8 mouse cellular contexts compared by ENCODE assay signal in the genomic region with DNA sequence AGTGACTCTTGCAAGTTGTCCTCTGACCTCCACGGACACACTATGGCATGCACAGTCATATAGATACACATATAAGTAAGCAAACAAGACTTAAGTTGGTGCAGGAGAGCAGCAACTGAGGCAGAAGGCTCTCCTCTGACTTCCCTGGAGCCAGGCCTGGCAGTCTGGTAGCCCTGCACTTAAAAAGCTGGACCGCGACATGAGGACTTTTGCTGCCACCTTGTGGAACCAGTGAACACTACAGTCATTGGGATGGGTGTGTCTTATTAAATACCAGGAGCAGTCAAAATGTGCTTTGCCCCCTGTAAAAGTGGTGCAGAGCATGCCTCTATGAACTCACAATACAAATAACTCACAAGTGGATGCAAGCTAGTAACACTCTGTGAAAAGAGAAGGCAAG. TPM values are rescaled to one million over a fixed set of nuclear protein-coding genes. Genes with fewer than 3 reads are reported as not detected.
DNase-seq lines count a peak whose midpoint lies in the region; ATAC-seq lines count a peak whose summit lies in the region.

No protein-coding gene starts in this region.

- no peak overlapping the region for H3K4me3 ChIP-seq in forebrain, embryonic 15.5 days
- H3K4me3 ChIP-seq in hindbrain, embryonic 12.5 days = no peak overlapping the region

- H3K9ac ChIP-seq in forebrain, embryonic 15.5 days (replicated peaks) = no peak overlapping the region
- no peak overlapping the region for H3K9ac ChIP-seq in hindbrain, embryonic 12.5 days

- H3K27ac ChIP-seq in forebrain, embryonic 15.5 days (replicated peaks) = no peak overlapping the region
- no peak overlapping the region for H3K27ac ChIP-seq in hindbrain, embryonic 12.5 days

- no peaks in the 10 kb centered on the region for H3K27me3 ChIP-seq in forebrain, embryonic 15.5 days
- no peaks in the 10 kb centered on the region for H3K27me3 ChIP-seq in hindbrain, embryonic 12.5 days

- no peaks in the 10 kb centered on the region for H3K9me3 ChIP-seq in forebrain, embryonic 15.5 days
- H3K9me3 ChIP-seq in hindbrain, embryonic 12.5 days (replicated peaks) = no peaks in the 10 kb centered on the region

- peak; percentile 63 for DNase-seq in MEL-GATA-1-ER (ENCODE audit: extremely low read depth, low read depth)
- peak; percentile 76 to 87 for DNase-seq in layer of hippocampus, postnatal 25 days (ENCODE audit: extremely low spot score in 1 of 2, low spot score in 1 of 2)
- peak; percentile 87 for DNase-seq in lung, postnatal 25 days (ENCODE audit: low spot score)
- DNase-seq in retina, embryonic 14.5 days (ENCODE audit: low spot score) = peak; percentile 98
- peak; percentile 75 for DNase-seq in thymus, postnatal 25 days

- peak; percentile 52; the same call in 1 of the 2 replicates for ATAC-seq in cerebellum, adult (ENCODE audit: insufficient number of reproducible peaks, low FRiP score, low TSS enrichment)
- ATAC-seq in forebrain, embryonic 15.5 days (replicated peaks) = peak; percentile 59; the same call in 1 of the 2 replicates
- ATAC-seq in hindbrain, embryonic 12.5 days (ENCODE audit: low FRiP score) = peak; percentile 41

- H3K36me3 ChIP-seq in forebrain, embryonic 15.5 days = peaks cover 13% of the 10 kb centered on the region
- H3K36me3 ChIP-seq in hindbrain, embryonic 12.5 days = peaks cover 23% of the 10 kb centered on the region

- WGBS in forebrain, embryonic 15.5 days = 5% methylated on average over 3 of the region's 3 CpGs
- 5% methylated on average over 3 of the region's 3 CpGs for WGBS in hindbrain, embryonic 12.5 days

- H3K4me2 ChIP-seq in forebrain, embryonic 15.5 days (replicated peaks) = no peak overlapping the region
- H3K4me2 ChIP-seq in hindbrain, embryonic 12.5 days (replicated peaks) = no peak overlapping the region

- peaks cover 10% of the 10 kb centered on the region for H3K4me1 ChIP-seq in forebrain, embryonic 15.5 days
- peaks cover 25% of the 10 kb centered on the region for H3K4me1 ChIP-seq in hindbrain, embryonic 12.5 days

RNA-seq across cellular contexts. Expression of a gene that starts 6.6 kb away (rescaled TPM):
- polyA plus RNA-seq in forebrain, embryonic 15.5 days (2015; fragmentation: Nextera tagmentation; extraction: Ambion mirVana) = 4.9 and 5.1 TPM in 2 replicates
- polyA plus RNA-seq in hindbrain, embryonic 12.5 days (2016; fragmentation: Nextera tagmentation; extraction: Ambion mirVana) = 5.8 and 6.4 TPM in 2 replicates
- 1 to 10 TPM; 3.7 to 4.6 TPM for total RNA-seq in layer of hippocampus, postnatal 25 days (2021)

RNA-seq across cellular contexts. Expression of a gene that starts 47.6 kb away (rescaled TPM):
- polyA plus RNA-seq in forebrain, embryonic 15.5 days (2015; fragmentation: Nextera tagmentation; extraction: Ambion mirVana) = 9.6 and 9.8 TPM in 2 replicates
- polyA plus RNA-seq in hindbrain, embryonic 12.5 days (2016; fragmentation: Nextera tagmentation; extraction: Ambion mirVana) = 30.9 and 34.4 TPM in 2 replicates
- 1 to 10 TPM; 3.8 to 4.7 TPM for total RNA-seq in layer of hippocampus, postnatal 25 days (2021)
